Mouse (Mus musculus) myocyte (in vitro differentiated cells): ENCODE measurements around the gene Smpdl3b. TPM values are rescaled to one million over a fixed set of nuclear protein-coding genes. Genes with fewer than 3 reads are reported as not detected.
"Not testable (repeated sequence)": the region's sequence is repeated elsewhere in the genome, so short reads cannot be mapped to it uniquely, and the experiment has no call there.

Source experiments
- H3K27me3 ChIP-seq: one replicate; pipeline ENCODE4 v1.6.1; 2011; ENCODE audit not compliant: control insufficient read depth, insufficient read depth, insufficient read length
- H3K36me3 ChIP-seq: one replicate; pipeline ENCODE4 v1.6.1; 2011; ENCODE audit not compliant: control insufficient read depth, insufficient read depth
- H3K4me2 ChIP-seq: one replicate; pipeline ENCODE4 v1.6.1; 2011; ENCODE audit warnings: low read depth, control low read depth
- H3K4me3 ChIP-seq: one replicate; pipeline ENCODE4 v1.5.1; 2011; ENCODE audit warnings: mild to moderate bottlenecking, control low read depth, moderate library complexity
- H3K79me2 ChIP-seq: one replicate; pipeline ENCODE4 v1.6.1; 2011; ENCODE audit not compliant: control insufficient read depth, insufficient read depth
- H3ac ChIP-seq: one replicate; pipeline ENCODE4 v1.6.1; 2011; ENCODE audit not compliant: control insufficient read depth, insufficient read length
- CEBPB ChIP-seq: IDR thresholded peaks from 2 replicates; pipeline ENCODE4 v1.6.1; 2011; ENCODE audit warnings: mild to moderate bottlenecking, moderate library complexity; ENCODE audit not compliant: poor library complexity, insufficient read depth, severe bottlenecking
- E2F4 ChIP-seq: IDR thresholded peaks from one replicate; pipeline ENCODE4 v1.6.1; 2011; ENCODE audit warnings: mild to moderate bottlenecking, control low read depth, moderate library complexity; ENCODE audit not compliant: insufficient read depth
- MAX ChIP-seq: IDR thresholded peaks from one replicate; pipeline ENCODE4 v1.6.1; 2011; ENCODE audit warnings: low read depth, mild to moderate bottlenecking, control low read depth
- MYOD1 ChIP-seq, 3 experiments: IDR thresholded peaks; one replicate each; pipeline ENCODE4 v1.6.1; 2011; ENCODE audit warnings: control low read depth in 2 of 3, low read depth in 2 of 3, mild to moderate bottlenecking in 2 of 3, moderate library complexity in 1 of 3; ENCODE audit not compliant: insufficient read length in 2 of 3, control insufficient read depth in 1 of 3
- MYOG ChIP-seq, 3 experiments: IDR thresholded peaks; one replicate each; pipeline ENCODE4 v1.6.1; 2011; ENCODE audit warnings: control low read depth in 2 of 3, low read depth in 2 of 3, mild to moderate bottlenecking in 2 of 3; ENCODE audit not compliant: insufficient read length in 2 of 3, control insufficient read depth in 1 of 3, insufficient read depth in 1 of 3
- POLR2A ChIP-seq: IDR thresholded peaks from one replicate; pipeline ENCODE4 v1.6.1; 2011; ENCODE audit warnings: low read depth, mild to moderate bottlenecking, control low read depth, moderate library complexity; ENCODE audit not compliant: insufficient read length
- POLR2AphosphoS2 ChIP-seq: IDR thresholded peaks from one replicate; pipeline ENCODE4 v1.6.1; 2011; ENCODE audit warnings: low read depth, control low read depth; ENCODE audit not compliant: insufficient read length
- REST ChIP-seq: IDR thresholded peaks from one replicate; pipeline ENCODE4 v1.6.1; 2011; ENCODE audit warnings: mild to moderate bottlenecking, control low read depth, moderate library complexity; ENCODE audit not compliant: insufficient read depth, insufficient read length
- SRF ChIP-seq: IDR thresholded peaks from one replicate; pipeline ENCODE4 v1.6.1; 2011; ENCODE audit warnings: low read depth; ENCODE audit not compliant: control insufficient read depth, insufficient read length
- TCF12 ChIP-seq: IDR thresholded peaks from one replicate; pipeline ENCODE4 v1.6.1; 2011; ENCODE audit warnings: mild to moderate bottlenecking, control low read depth; ENCODE audit not compliant: poor library complexity, insufficient read depth, severe bottlenecking
- TCF3 ChIP-seq: IDR thresholded peaks from one replicate; pipeline ENCODE4 v1.6.1; 2011; ENCODE audit warnings: low read depth, control low read depth; ENCODE audit not compliant: insufficient read length
- USF1 ChIP-seq: IDR thresholded peaks from one replicate; pipeline ENCODE4 v1.6.1; 2011; ENCODE audit warnings: low read depth, mild to moderate bottlenecking, control low read depth, moderate library complexity
- polyA plus RNA-seq: library from polyadenylated mRNA; unstranded; fragments of >200 nt; fragmentation: generic; extraction: Trizol; gene quantifications from one replicate; pipeline ENCODE4 v1.2.1, GENCODE M21; 2012; ENCODE audit warnings: missing spikeins

Gene Smpdl3b
- polyA plus RNA-seq, 1 experiment = 18.0 TPM

GRCm38 (mm10) chr4:132803212-132803611, 46.2 kb upstream of the Smpdl3b start:
- Histone ChIP-seq H3ac (no peak overlapping the region), H3K79me2 (no peaks in the 10 kb centered on the region), H3K36me3 (no peaks in the 10 kb centered on the region), H3K4me3 (no peak overlapping the region), H3K27me3 (no peaks in the 10 kb centered on the region), H3K4me2 (no peak overlapping the region)
- TF ChIP-seq TCF3 = no peak

DNA sequence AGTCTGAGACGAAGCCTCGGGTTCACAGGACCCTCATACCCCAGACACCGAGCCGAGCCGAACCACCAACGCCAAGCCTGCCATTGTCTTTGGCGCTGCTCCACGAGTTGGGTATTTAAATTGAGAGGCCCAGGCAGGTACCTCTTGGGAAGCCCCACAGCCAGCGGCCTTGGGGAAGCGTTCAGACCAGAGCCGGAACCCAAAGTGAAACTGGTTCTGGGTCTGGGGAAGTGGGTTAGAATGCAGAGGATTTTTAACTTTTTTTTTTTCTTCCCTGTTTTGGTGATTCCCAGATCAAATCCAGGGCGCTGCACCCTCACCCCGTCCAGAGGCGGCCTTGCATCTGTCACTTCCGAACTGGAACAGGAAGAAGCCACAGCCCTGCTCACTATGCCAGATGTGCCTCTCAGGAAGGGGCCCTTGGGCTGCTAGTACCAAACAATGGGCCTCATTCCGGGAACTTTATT, 45.2 kb upstream of the Smpdl3b start:
- no peak overlapping the region for H3K4me3 ChIP-seq
- no peak for TF ChIP-seq MYOG (IDR thresholded peaks at IDR 0.05; ENCODE audit: control insufficient read depth in 1 of 3, insufficient read depth in 1 of 3, insufficient read length in 2 of 3, low read depth in 2 of 3)
- no peak for TF ChIP-seq REST
- no peak for TF ChIP-seq POLR2AphosphoS2
- TF ChIP-seq MYOD1 (IDR thresholded peaks at IDR 0.05; ENCODE audit: control insufficient read depth in 1 of 3, insufficient read length in 2 of 3, low read depth in 2 of 3) = no peak
- no peak for TF ChIP-seq USF1
- no peak for TF ChIP-seq CEBPB
- TF ChIP-seq SRF = no peak
- no peak for TF ChIP-seq E2F4
- no peak for TF ChIP-seq POLR2A
- no peak for TF ChIP-seq TCF12
- no peak for TF ChIP-seq MAX
- TF ChIP-seq TCF3 = no peak
- no peaks in the 10 kb centered on the region for H3K79me2 ChIP-seq
- no peak overlapping the region for H3ac ChIP-seq
- no peak overlapping the region for H3K4me2 ChIP-seq
- no peaks in the 10 kb centered on the region for H3K36me3 ChIP-seq
- H3K27me3 ChIP-seq = peaks cover 3% of the 10 kb centered on the region

- H3K79me2 ChIP-seq = no peaks in the 10 kb centered on the region
- H3K27me3 ChIP-seq = peaks cover 3% of the 10 kb centered on the region
- no peak for TF ChIP-seq POLR2AphosphoS2
- no peak for TF ChIP-seq SRF
- no peak for TF ChIP-seq USF1
- no peak for TF ChIP-seq TCF12
- TF ChIP-seq MYOG (IDR thresholded peaks at IDR 0.05; ENCODE audit: control insufficient read depth in 1 of 3, insufficient read depth in 1 of 3, insufficient read length in 2 of 3, low read depth in 2 of 3) = no peak
- TF ChIP-seq CEBPB = no peak
- no peak for TF ChIP-seq MAX
- TF ChIP-seq POLR2A = no peak
- no peak for TF ChIP-seq TCF3
- TF ChIP-seq E2F4 = no peak
- no peak for TF ChIP-seq MYOD1 (IDR thresholded peaks at IDR 0.05; ENCODE audit: control insufficient read depth in 1 of 3, insufficient read length in 2 of 3, low read depth in 2 of 3)
- TF ChIP-seq REST = no peak
- no peaks in the 10 kb centered on the region for H3K36me3 ChIP-seq
- H3K4me3 ChIP-seq = no peak overlapping the region
- no peak overlapping the region for H3K4me2 ChIP-seq
- no peak overlapping the region for H3ac ChIP-seq
Observed at GRCm38 (mm10) chr4:132801176-132802077, 44.4 kb upstream of the Smpdl3b start.

DNA sequence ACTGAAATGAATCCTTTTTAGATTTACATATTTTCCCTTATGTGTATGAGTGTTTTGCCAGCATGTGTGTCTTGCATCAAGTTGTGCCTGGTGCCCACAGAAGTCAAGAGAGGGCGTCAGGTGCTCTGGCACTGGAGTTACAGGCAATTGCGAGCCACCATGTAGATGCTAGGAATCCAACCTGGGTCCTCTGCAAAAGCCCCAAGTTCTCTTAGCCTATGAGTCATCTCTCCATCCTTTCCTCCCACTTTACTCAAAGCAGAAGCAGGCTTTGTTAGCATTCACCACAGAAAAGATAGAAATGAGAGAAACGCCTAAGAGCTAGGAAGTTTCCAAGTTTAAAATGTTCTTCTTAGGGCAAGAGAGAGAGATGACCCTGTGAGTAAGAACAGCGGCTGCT, 42.8 kb upstream of the Smpdl3b start:
- H3K27me3 ChIP-seq = peaks cover 3% of the 10 kb centered on the region
- TF ChIP-seq CEBPB = no peak
- TF ChIP-seq TCF12 = no peak
- TF ChIP-seq MYOD1 (IDR thresholded peaks at IDR 0.05; ENCODE audit: control insufficient read depth in 1 of 3, insufficient read length in 2 of 3, low read depth in 2 of 3) = no peak
- no peak for TF ChIP-seq USF1
- TF ChIP-seq POLR2AphosphoS2 = no peak
- TF ChIP-seq E2F4 = no peak
- no peak for TF ChIP-seq TCF3
- TF ChIP-seq POLR2A = no peak
- TF ChIP-seq MYOG (IDR thresholded peaks at IDR 0.05; ENCODE audit: control insufficient read depth in 1 of 3, insufficient read depth in 1 of 3, insufficient read length in 2 of 3, low read depth in 2 of 3) = no peak
- no peak for TF ChIP-seq SRF
- no peak for TF ChIP-seq REST
- TF ChIP-seq MAX = no peak
- H3K4me3 ChIP-seq = no peak overlapping the region
- H3K36me3 ChIP-seq = no peaks in the 10 kb centered on the region
- no peak overlapping the region for H3K4me2 ChIP-seq
- H3ac ChIP-seq = no peak overlapping the region
- H3K79me2 ChIP-seq = no peaks in the 10 kb centered on the region

- not testable (repeated sequence) for H3K4me2 ChIP-seq, H3K4me3 ChIP-seq, H3ac ChIP-seq, H3K79me2 ChIP-seq, H3K36me3 ChIP-seq, H3K27me3 ChIP-seq
Observed at GRCm38 (mm10) chr4:132798666-132799065, 41.6 kb upstream of the Smpdl3b start.
